Mouse (Mus musculus) G1E (cell line): ENCODE results near the gene Crym.

Experiments
- CTCF ChIP-seq: IDR thresholded peaks from 2 replicates; pipeline ENCODE4 v1.5.1; 2012; ENCODE audit warnings: low read depth, low read length, inconsistent platforms, mixed read lengths
- GATA1 ChIP-seq: IDR thresholded peaks from 2 replicates; pipeline ENCODE4 v1.6.1; 2012; ENCODE audit warnings: borderline replicate concordance, low read length, inconsistent platforms, mixed read lengths
- GATA2 ChIP-seq: IDR thresholded peaks from 2 replicates; pipeline ENCODE4 v1.6.1; 2012; ENCODE audit warnings: low read depth, low read length, inconsistent platforms, borderline replicate concordance
- POLR2AphosphoS5 ChIP-seq: IDR thresholded peaks from 2 replicates; pipeline ENCODE4 v1.6.1; 2012; ENCODE audit warnings: low read depth, low read length, inconsistent platforms; ENCODE audit not compliant: insufficient replicate concordance
- TAL1 ChIP-seq: conservative IDR thresholded peaks from 2 replicates; pipeline ENCODE4 v1.6.1; 2012; ENCODE audit warnings: low read depth, low read length, inconsistent platforms, mixed read lengths

- no peak for TF ChIP-seq CTCF
- TF ChIP-seq GATA2, result no peak
- TF ChIP-seq POLR2AphosphoS5, result no peak
- no peak for TF ChIP-seq TAL1
- no peak for TF ChIP-seq GATA1
Measured at GRCm38 (mm10) chr7:120142743-120143142, 59.2 kb downstream of the Crym start.
